Mouse (Mus musculus): ENCODE measurements around the gene Npm1. TPM values are rescaled to one million over a fixed set of nuclear protein-coding genes. Genes with fewer than 3 reads are reported as not detected.

The Npm1 gene
- polyA plus RNA-seq, 1 experiment from 2014 or later = 377 TPM

DNA sequence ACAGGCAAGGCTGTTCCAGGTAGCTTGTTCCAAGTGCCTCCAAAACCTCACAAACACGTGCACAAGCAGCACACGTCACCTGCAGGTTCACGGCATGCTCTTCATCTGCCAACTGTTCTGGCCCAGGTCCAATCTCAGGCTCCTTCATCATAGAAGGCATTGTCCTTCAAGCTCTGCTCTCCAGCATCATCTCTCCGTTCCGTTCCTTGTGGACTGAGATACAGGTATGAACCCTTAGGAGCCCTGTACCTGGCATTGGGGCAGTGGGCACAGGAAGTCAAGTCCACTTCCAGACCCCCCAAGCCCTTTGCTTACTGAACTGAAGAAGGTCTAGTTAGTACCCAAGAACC lies 22.9 kb downstream of the Npm1 start:
- ATAC-seq (ENCODE audit: low FRiP score, low read depth) = no peak
- Histone ChIP-seq H3K9me3 (no peaks in the 10 kb centered on the region), H3K4me2 (no peak overlapping the region), H3K4me3 (no peak overlapping the region), H3K4me1 (replicated peaks) (peaks cover 10% of the 10 kb centered on the region), H3K27me3 (no peaks in the 10 kb centered on the region), H3K27ac (replicated peaks) (no peak overlapping the region), H3K36me3 (no peaks in the 10 kb centered on the region), H3K9ac (no peak overlapping the region)
- WGBS = 88% methylated on average over 5 of the region's 5 CpGs

DNA sequence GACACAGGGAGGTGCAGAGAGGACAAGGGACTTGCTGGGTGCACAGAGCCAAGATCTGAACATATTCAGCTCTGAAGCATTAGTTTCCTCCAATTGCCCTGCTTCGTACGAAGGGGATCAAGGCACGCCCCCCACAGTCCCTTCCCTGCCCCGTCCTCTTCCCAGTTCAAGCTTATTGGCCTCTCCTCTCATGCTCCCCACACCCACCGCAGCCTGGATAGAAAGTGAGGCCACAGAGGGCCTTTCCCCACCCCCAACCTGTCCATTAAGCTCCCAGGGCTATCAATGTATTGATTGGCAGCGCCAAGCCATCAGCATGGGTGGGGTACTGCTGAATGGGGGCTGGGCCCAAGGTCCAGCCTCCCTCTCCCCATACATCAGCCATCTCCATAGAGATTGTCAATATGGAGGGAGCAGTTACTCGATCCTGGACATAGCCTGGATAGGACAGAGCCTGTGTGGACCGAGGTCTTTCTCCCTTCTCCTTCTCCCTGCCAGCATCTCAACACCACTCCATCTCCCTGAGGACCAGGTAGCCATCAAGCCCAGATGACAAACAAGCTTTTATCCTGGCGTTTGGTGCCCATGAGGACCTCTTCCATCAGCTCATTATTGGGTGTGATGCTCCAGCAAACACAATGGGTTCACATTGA lies 23.4 kb downstream of the Npm1 start:
- 83% methylated on average over 9 of the region's 9 CpGs for WGBS
- H3K4me1 ChIP-seq (replicated peaks) = peaks cover 8% of the 10 kb centered on the region; the same call in 1 of the 2 replicates
- no peak overlapping the region for H3K9ac ChIP-seq
- H3K27ac ChIP-seq (replicated peaks) = no peak overlapping the region
- H3K27me3 ChIP-seq = no peaks in the 10 kb centered on the region
- no peaks in the 10 kb centered on the region for H3K36me3 ChIP-seq
- H3K4me2 ChIP-seq = no peak overlapping the region
- H3K9me3 ChIP-seq = no peaks in the 10 kb centered on the region
- ATAC-seq (ENCODE audit: low FRiP score, low read depth) = no peak
- no peak overlapping the region for H3K4me3 ChIP-seq

DNA sequence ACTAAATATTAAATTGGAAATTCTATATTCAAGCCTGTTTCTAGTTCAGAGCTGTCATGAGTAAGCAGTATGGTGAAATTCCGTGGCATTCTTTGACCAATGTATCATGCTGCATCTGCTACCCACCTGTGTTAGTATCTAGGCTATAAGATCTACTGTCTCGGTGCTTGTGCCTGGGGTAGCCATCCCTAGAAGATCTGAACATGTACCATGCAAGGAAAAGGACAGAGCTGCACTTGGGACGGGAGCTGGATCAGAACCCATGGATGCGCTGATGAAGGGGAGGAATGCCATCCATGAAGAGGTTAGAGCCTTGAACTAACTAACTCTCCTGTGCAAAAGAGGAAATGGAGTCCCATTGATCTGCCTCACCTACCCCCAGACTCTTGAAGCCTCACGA lies 24.3 kb downstream of the Npm1 start:
- Histone ChIP-seq H3K9me3 (no peaks in the 10 kb centered on the region), H3K4me1 (replicated peaks) (peaks cover 1% of the 10 kb centered on the region; the same call in 1 of the 2 replicates), H3K9ac (no peak overlapping the region), H3K27me3 (no peaks in the 10 kb centered on the region), H3K36me3 (no peaks in the 10 kb centered on the region), H3K4me2 (no peak overlapping the region), H3K27ac (replicated peaks) (no peak overlapping the region), H3K4me3 (no peak overlapping the region)
- 90% methylated on average over 5 of the region's 5 CpGs for WGBS
- no peak for ATAC-seq (ENCODE audit: low FRiP score, low read depth)

DNA sequence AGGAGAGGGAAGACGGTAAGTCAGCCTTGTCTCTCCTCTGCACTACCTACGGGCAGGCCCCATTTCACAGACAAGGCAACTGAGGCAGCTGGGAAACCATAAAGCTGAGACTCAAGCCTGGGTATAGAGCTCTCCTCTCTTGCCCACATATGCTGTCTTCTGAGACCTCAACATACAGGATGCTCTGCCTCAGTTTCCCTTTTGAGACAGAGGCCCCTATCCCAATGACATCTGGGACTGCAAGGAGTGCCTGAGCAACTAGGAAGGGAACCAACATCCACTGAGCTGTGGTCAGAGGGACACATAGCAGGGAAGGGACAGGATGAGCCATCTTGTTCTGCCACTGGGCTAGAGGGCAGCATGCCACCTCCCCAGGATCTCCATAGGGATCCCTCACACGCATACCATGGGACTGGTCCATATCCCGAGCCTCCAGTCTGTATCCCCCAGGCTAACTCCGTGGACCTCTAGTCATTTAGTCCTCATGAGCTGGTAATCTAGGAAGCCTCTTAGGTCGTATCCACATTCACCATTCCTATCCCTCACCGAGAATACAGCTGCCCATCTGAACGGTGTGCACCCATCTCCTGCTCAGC lies 28.5 kb downstream of the Npm1 start:
- no peaks in the 10 kb centered on the region for H3K36me3 ChIP-seq
- no peak overlapping the region for H3K9ac ChIP-seq
- H3K4me2 ChIP-seq = no peak overlapping the region
- ATAC-seq (ENCODE audit: low FRiP score, low read depth) = no peak
- H3K9me3 ChIP-seq = no peaks in the 10 kb centered on the region
- WGBS = 92% methylated on average over 8 of the region's 8 CpGs
- no peak overlapping the region for H3K4me3 ChIP-seq
- H3K4me1 ChIP-seq (replicated peaks) = no peaks in the 10 kb centered on the region
- H3K27me3 ChIP-seq = no peaks in the 10 kb centered on the region
- H3K27ac ChIP-seq (replicated peaks) = no peak overlapping the region

DNA sequence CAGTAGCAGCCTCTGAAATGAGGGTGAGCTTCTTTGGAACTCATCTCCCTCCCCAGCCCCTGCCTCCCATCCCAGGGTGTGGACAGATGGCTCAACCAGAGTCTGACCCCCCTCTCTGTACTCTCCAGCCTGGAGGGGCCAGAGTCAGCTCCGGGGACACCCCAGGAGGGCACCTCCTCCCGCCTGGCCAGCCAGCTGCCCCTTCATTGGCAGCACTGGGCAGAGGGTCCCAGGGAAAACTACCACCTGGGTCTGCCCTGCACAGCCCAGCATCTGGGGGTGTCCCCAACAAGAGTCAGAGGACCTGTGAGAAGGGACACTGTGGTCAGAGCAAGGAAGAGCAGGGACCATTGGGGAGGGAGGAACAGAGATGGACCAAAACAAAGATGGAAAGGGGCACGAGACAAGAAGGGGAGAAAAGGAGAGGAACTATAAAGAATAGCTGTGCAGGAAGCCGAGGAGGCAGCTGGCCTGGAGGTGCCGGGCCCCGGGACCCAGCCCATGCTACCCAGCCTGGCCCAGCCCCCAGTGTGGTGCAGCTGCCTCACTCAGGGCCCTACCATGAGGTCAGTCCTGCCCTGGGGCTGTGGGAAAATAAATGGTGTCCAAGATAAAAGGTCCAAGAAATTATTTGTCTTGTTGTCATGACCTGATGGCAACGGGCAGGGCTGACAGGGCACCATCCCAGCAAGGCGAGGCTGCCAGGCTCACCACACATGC lies 30.2 kb downstream of the Npm1 start:
- H3K27ac ChIP-seq (replicated peaks) = no peak overlapping the region
- H3K4me2 ChIP-seq = no peak overlapping the region
- no peak for ATAC-seq (ENCODE audit: low FRiP score, low read depth)
- no peak overlapping the region for H3K4me3 ChIP-seq
- 41% methylated on average over 8 of the region's 8 CpGs for WGBS
- H3K9ac ChIP-seq = no peak overlapping the region
- no peaks in the 10 kb centered on the region for H3K9me3 ChIP-seq
- no peaks in the 10 kb centered on the region for H3K4me1 ChIP-seq (replicated peaks)
- no peaks in the 10 kb centered on the region for H3K27me3 ChIP-seq
- no peaks in the 10 kb centered on the region for H3K36me3 ChIP-seq

DNA sequence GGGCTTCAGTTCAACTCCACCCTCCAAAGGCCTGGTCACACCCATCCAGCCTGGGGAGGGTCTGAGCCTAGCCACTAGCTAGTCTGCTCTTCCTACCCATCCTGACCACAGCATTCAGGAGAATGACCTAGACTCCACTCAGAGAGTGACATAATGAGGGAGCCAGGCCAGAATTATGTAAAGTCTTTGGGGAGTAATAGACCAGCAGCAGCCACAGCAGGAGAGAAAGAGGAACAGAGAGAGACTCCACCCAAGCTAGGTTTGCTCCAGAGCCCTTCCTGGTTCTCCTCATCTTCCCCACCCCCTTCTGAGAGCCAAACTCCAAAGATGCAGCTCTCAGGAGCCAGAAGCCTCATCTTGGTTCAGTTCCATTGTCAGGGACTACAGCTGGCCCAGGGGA lies 35.9 kb downstream of the Npm1 start:
- Histone ChIP-seq H3K4me3 (no peak overlapping the region), H3K9ac (no peak overlapping the region), H3K9me3 (no peaks in the 10 kb centered on the region), H3K27me3 (peaks cover 5% of the 10 kb centered on the region), H3K27ac (replicated peaks) (no peak overlapping the region), H3K36me3 (no peaks in the 10 kb centered on the region), H3K4me2 (no peak overlapping the region), H3K4me1 (replicated peaks) (peaks cover 8% of the 10 kb centered on the region; the same call in 1 of the 2 replicates)
- ATAC-seq (ENCODE audit: low FRiP score, low read depth) = no peak

DNA sequence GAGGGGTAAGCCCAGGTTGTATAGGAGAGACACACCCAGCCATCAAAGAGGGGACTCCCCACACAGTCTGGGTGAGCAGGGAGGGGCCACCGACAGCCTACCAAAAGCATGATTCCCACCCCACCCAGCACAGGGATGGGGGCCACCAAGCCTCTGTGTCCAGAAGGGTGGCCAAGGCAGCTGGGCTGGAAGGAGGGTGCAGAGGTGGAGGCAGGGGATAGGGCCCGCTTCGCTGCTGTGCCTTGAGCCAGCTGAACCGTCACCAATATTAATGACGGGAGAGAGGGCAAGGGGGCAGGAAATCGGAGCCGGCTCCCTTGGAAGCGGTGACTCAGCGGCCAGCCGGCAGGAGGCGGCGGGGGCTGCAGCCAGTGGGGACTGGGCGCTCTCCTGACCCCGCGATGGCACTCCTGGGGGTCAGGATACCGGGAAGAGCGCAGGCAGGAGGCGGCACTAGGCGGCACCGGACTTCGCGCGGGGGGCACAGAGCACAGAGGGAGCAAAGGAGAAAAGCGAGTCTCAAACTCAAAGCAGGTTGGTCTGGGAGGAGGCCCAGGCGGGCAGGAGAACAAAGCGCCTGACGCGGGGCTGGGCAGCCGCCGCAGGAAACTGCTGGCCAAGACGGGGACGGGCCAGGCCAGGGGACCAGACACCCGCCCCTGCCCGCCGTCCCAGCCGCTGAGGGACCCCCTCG lies 40.3 kb downstream of the Npm1 start:
- H3K9me3 ChIP-seq = no peaks in the 10 kb centered on the region
- peaks cover 8% of the 10 kb centered on the region for H3K27me3 ChIP-seq
- ATAC-seq (ENCODE audit: low FRiP score, low read depth) = peak; percentile 43; the same call in 1 of the 2 replicates
- peaks cover 8% of the 10 kb centered on the region; the same call in 1 of the 2 replicates for H3K4me1 ChIP-seq (replicated peaks)
- no peaks in the 10 kb centered on the region for H3K36me3 ChIP-seq
- peak overlapping the region; percentile 21 for H3K4me3 ChIP-seq
- peak overlapping the region; percentile 57 for H3K4me2 ChIP-seq
- H3K27ac ChIP-seq (replicated peaks) = no peak overlapping the region
- WGBS = 4% methylated on average over 37 of the region's 37 CpGs
- H3K9ac ChIP-seq = peak overlapping the region; percentile 16; the same call in 1 of the 2 replicates

DNA sequence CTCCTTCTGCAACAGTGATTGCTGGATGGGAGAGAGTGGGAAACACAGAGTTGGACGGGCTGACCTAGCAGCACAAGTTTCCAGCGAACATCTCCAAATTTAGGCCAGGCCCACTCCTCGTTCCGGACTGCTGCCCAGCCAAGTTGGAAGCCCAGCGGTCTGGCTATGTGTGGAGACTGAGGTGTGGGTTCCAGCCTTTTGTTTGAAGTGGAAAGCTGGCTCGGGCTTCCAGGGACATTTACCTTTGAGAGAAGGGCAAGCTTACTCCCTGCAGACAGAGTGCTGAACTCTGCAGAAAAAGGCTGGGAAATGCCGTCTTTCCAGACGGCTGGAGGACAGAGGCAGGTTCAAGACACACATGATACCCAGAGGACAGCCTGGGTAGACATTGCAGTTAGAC lies 43.5 kb downstream of the Npm1 start:
- no peak overlapping the region for H3K4me3 ChIP-seq
- 75% methylated on average over 8 of the region's 8 CpGs for WGBS
- H3K9ac ChIP-seq = no peak overlapping the region
- ATAC-seq (ENCODE audit: low FRiP score, low read depth) = no peak
- no peaks in the 10 kb centered on the region for H3K9me3 ChIP-seq
- H3K27ac ChIP-seq (replicated peaks) = no peak overlapping the region
- peaks cover 8% of the 10 kb centered on the region for H3K27me3 ChIP-seq
- peaks cover 8% of the 10 kb centered on the region; the same call in 1 of the 2 replicates for H3K4me1 ChIP-seq (replicated peaks)
- H3K36me3 ChIP-seq = 0 out of 2 replicates have a peak, but pooled peaks cover 2% of the 10 kb centered on the region
- H3K4me2 ChIP-seq = no peak overlapping the region

DNA sequence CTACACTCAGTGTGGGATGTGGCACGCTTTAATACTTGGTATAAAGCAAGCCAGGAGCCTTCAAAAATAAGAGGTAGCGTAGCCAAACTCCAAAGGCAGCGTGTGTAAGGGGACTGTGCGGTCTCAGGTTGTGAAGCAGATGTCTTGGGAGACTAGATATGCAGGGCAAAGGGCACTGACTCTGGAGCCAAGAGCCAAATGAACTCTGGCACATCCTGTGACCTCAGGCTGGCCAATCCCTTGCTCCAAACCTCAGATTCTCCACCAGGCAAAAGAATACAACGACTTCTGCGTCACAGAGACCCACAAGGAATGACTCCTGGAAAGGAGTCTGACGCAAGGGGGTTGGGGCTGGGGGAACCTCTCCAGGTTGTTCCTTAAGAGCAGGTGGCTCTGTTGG lies 43.9 kb downstream of the Npm1 start:
- Histone ChIP-seq H3K4me3 (no peak overlapping the region), H3K9me3 (no peaks in the 10 kb centered on the region), H3K9ac (no peak overlapping the region), H3K4me2 (no peak overlapping the region), H3K36me3 (0 out of 2 replicates have a peak, but pooled peaks cover 2% of the 10 kb centered on the region), H3K4me1 (replicated peaks) (peaks cover 8% of the 10 kb centered on the region; the same call in 1 of the 2 replicates), H3K27ac (replicated peaks) (no peak overlapping the region), H3K27me3 (peaks cover 8% of the 10 kb centered on the region)
- ATAC-seq (ENCODE audit: low FRiP score, low read depth) = no peak
- 86% methylated on average over 7 of the region's 7 CpGs for WGBS

DNA sequence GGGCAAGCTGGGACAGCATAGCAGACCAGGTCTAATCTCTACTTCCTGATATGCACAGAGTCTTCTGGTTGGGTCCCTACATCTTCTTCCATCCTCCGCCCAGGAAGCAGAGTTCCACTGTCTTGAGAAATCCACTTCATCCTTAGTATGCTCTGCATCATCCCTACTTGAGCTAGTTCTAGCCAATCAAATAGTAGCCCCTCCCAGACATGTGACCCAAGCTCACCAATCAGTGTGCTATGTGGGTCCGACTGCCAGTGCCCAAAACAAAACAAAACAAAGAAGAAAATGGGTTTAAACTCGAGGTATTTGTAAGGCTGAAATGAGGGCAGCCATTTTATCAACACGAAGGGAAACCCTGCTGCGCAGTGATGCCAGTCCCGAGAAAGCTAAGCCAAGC lies 44.5 kb downstream of the Npm1 start:
- H3K4me2 ChIP-seq = no peak overlapping the region
- no peak for ATAC-seq (ENCODE audit: low FRiP score, low read depth)
- no peak overlapping the region for H3K27ac ChIP-seq (replicated peaks)
- WGBS = 81% methylated on average over 6 of the region's 6 CpGs
- H3K9me3 ChIP-seq = no peaks in the 10 kb centered on the region
- H3K4me1 ChIP-seq (replicated peaks) = peaks cover 8% of the 10 kb centered on the region; the same call in 1 of the 2 replicates
- no peak overlapping the region for H3K9ac ChIP-seq
- H3K27me3 ChIP-seq = peaks cover 4% of the 10 kb centered on the region
- H3K4me3 ChIP-seq = no peak overlapping the region
- H3K36me3 ChIP-seq = 0 out of 2 replicates have a peak, but pooled peaks cover 2% of the 10 kb centered on the region

DNA sequence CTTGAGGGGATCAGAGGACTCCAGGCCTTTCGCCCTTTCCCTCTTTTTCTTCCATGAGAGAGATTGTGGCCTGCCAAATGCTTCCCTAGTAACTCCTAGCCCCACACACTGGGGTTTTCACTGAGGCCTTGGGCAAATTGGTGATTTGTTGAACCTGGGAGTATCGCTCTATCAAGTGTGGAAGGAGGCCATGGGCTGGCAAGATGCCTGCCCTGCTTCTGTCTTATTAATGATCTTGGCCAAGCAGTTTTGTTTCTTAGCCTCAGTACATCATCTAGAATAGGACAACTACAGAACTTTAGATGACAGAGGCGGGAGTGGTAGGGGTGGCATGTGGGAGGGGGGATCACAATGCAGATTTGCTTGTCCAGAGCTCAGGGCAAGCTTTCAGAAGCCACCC lies 47.2 kb downstream of the Npm1 start:
- 75% methylated on average over 3 of the region's 3 CpGs for WGBS
- ATAC-seq (ENCODE audit: low FRiP score, low read depth) = no peak
- 0 out of 2 replicates have a peak, but pooled peaks cover 2% of the 10 kb centered on the region for H3K27me3 ChIP-seq
- no peaks in the 10 kb centered on the region for H3K9me3 ChIP-seq
- H3K36me3 ChIP-seq = 0 out of 2 replicates have a peak, but pooled peaks cover 2% of the 10 kb centered on the region
- no peak overlapping the region for H3K9ac ChIP-seq
- H3K4me1 ChIP-seq (replicated peaks) = no peaks in the 10 kb centered on the region
- H3K27ac ChIP-seq (replicated peaks) = no peak overlapping the region
- H3K4me2 ChIP-seq = no peak overlapping the region
- H3K4me3 ChIP-seq = no peak overlapping the region

DNA sequence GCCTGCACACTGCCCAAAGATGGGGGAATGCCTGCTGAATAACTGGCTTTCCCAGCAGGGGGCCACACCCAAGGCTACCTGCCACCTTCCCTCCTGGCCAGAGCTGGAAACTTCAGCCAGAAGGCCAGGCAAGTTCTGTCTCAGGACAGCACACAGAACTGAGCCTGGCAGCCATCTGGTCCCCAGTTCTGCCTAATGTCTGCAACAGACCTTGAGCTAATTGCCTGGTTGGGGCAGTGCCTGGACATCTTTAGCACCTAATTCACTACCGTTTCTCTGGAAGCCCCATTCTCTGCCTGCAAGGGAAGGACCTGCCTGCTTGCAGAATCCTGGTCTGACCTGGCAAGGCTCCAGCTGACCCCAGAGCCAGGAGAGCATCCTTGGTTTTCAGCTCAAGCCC lies 50.6 kb downstream of the Npm1 start:
- Histone ChIP-seq H3K4me2 (no peak overlapping the region), H3K36me3 (0 out of 2 replicates have a peak, but pooled peaks cover 1% of the 10 kb centered on the region), H3K9ac (no peak overlapping the region), H3K27me3 (0 out of 2 replicates have a peak, but pooled peaks cover 2% of the 10 kb centered on the region), H3K9me3 (no peaks in the 10 kb centered on the region), H3K4me1 (replicated peaks) (no peaks in the 10 kb centered on the region), H3K4me3 (no peak overlapping the region), H3K27ac (replicated peaks) (no peak overlapping the region)
- no peak for ATAC-seq (ENCODE audit: low FRiP score, low read depth)
- 23% methylated on average over 1 of the region's 1 CpGs for WGBS
